Mouse (Mus musculus) liver, adult 2 months (tissue): ENCODE results near the gene Tmem38b.

Experiments
- CTCF ChIP-seq: fragments of 200-500 bp; IDR thresholded peaks from 2 replicates; pipeline ENCODE4 v1.5.1; 2011; ENCODE audit warnings: low read depth, low read length, control low read depth
- POLR2A ChIP-seq: fragments of 200-500 bp; IDR thresholded peaks from 2 replicates; pipeline ENCODE4 v1.6.1; 2011; ENCODE audit warnings: low read length, control low read depth; ENCODE audit not compliant: insufficient read depth; ENCODE audit errors: extremely low read depth

DNA sequence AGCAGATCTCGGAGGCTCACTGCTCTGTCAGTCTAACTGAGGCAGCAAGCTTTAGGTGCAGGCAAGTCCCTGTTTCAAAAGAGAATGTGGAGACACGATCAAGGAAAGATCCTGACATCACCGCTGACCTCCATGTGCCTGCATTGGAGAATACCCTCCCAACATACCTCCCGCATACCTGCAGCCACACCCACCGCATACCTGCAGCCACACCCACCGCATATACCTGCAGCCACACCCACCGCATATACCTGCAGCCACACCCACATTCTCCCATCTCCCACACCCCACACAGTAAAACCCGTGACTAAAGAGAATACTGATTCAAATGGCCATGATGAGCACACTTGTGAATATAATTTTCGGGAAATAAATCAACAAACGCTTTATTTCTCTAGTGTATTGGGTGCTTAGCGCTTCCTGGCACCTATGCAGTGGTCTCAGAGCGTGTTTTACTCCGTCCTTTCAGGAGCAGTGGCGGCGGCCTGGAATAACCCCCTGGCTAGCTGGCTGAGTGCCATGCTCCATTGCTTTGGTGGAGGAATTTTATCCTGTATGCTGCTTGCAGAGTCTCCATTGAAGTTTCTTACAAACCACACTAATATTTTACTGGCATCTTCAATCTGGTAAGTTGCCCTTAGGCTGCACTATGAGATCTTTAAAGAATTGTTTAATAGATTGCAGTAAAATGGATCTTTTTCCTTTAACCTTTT lies 14.5 kb downstream of the Tmem38b start:
- TF ChIP-seq POLR2A: no peak
- TF ChIP-seq CTCF: no peak
